Mouse (Mus musculus): ENCODE measurements around the gene Fam219a.

Fam219a gene

DNA sequence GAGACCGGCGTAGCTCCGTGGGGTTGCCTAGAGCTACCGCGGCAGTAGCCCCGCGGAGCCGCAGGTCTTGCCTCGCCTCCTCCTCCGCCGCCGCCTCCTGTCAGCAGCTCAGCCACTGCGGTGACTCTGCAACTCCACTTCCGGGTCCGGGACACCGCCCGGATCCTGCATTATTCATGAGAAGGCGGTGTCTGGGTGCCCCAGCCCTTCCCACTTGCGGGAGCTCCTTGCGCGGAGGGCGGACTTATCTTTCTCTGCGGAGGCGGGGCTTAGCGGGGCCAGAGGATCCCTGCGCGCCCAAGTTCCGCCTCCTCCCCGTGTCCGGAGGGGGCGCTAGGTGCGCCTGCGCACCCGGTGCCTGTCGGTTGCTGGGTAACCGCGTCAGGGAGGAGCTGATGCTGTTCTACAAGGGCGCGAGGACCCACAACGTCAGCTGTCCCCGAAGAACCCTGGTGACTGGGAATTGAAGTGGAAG is at the start of gene Fam219a, which contains the start of gene Dnaic1:
Fam219a (minus strand) TSS at position 128 of the 475 bp plus-strand sequence.
Dnaic1 (plus strand) TSS at position 365 of the 475 bp plus-strand sequence.
- DNase-seq (ENCODE audit: low spot score): peak; percentile 99

DNA sequence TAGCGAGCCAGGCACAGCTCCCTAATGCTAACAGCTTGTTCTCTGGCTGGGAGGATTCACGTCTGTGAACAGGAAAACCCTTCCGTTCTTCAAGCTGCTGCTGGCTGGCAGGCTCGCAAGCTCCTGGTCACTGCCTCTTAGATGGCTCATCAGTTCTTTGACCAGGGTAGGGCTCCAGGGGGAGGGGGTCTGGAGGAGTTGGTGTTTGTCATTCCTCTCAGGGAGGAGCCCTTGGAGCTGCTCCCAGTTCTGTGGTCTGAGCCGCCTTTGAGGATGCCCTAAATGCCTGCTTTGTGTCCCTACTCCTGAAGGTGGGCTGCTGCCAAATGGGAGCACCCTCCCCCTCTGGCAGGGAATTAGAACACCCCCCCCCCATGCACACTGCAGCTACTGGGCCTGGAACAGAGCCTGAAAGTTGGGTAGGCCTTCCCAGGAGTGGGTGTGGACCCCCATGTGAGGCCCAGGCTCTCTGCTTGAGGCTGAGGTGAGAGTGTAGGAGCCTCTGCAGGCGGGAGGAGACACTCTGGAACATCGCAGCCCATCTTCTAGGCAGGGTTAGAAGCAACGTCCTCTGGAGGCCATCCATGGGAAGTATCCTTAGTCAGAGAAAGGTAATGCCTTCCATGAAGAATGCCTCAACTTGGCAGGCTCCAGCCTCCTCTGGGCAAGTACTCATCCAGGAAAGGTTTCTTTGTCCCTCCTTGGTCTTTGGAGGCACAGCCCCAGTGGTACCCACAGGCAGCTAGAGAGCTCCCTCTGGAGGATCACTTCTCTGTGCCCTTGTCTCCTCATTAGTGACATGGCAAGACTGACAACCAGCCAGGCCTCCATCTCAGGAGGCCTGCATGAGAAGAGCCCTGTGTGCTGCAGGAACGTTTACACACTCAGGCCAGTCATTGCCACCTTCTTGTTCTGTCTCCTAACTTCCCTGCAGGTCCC is 46.6 kb upstream of the Fam219a start:
- no peak for DNase-seq (ENCODE audit: low spot score)

DNA sequence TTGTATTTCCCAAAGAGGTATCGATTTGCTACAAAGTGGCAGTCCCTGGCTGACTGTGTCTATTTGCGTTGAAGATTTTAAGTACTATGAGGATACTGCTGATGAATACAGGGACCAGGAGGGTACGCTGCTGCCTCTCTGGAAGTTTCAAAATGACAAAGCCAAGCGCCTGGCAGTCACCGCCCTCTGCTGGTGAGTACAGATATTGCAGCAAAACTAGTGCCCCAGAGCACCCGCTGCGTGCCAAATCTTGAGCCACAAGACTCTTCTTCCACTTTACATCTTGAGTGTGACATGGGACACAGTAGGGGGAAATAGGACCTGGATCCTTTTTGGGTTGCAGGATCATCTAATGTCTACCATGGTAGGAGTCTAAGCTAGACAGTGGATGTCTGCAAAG is 44.8 kb upstream of the Fam219a start:
- peak; percentile 91 for DNase-seq (ENCODE audit: low spot score)

DNA sequence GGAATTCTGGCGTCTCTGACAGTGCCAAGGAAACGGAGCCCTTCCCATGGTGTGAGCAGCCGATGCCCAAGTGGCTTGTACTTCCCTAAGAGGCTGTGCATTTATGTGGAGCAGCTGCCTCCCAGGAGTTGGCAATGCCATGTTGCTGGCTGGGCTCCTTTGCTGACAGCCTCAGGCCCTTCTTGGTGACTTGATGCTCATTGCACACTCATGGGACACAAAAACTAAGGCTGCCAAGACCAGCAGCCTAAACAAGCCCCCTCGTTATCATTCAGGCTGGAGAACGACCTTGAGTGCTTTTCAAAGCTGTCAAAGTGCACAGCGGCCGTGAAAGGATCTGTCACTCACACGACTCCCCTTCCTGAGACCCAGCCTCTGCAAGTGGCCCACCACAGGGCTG is 42.8 kb upstream of the Fam219a start:
- peak; percentile 46 for DNase-seq (ENCODE audit: low spot score)

DNA sequence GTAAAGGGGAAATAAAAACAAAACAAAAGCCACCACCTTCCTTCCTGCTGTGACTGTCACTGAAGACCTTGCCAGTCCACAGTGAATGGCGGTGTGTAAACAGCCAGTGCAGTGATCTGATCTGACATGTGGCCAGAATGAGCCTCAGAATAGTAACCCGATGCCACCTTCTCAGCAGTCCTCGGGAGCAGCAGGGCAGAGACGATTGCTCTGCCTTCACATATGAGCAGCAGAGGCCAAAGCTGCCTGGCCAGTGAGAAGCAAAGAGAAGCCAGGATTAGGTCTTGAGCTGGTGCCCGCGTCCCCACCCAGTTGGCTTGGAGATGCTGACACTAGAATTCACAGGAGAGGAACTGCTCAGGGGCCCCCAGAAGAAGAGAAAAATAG is 41.2 kb upstream of the Fam219a start:
- DNase-seq (ENCODE audit: low spot score): no peak

DNA sequence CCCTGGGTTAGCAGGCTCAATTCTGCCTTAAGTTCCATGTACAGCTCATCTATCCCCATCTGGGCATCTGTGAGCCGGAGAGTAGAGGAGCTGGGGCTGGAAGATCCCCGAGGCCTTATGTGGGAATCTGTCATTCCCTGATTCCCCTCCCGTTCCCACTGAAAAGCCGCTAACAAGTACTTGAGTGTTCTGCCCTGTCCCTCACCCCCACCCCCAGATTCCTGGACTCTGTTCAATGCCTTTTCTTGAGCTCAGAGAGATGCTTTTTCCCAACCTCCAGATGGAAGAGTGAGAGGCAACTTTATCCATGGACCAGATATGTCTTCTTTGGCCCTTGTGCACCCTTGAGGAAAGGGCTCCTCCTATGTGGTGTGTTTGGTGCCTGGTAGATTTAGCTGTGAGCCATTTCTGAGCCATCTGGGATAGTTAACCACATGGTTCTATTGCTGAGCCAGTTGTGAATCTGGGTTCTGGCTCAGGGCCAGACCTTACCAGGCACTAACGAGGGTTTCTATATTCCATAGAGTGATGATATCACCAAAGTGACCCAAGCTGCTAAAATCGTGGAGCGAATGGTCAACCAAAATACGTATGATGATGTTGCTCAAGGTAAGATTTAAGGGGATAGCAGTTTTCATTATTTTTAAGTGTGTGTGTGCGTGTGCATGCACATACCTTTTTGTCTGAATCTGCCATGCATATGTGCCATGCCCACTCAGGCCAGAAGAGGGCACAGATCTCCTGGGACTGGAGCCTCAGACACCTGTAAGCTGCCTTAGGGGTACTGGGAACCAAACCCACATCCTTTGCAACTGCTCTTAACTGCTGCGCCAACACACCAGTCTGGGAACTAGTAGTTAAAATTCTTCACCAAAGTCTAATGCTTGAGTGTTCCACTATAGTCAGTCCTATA is 40.6 kb upstream of the Fam219a start:
- no peak for DNase-seq (ENCODE audit: low spot score)

DNA sequence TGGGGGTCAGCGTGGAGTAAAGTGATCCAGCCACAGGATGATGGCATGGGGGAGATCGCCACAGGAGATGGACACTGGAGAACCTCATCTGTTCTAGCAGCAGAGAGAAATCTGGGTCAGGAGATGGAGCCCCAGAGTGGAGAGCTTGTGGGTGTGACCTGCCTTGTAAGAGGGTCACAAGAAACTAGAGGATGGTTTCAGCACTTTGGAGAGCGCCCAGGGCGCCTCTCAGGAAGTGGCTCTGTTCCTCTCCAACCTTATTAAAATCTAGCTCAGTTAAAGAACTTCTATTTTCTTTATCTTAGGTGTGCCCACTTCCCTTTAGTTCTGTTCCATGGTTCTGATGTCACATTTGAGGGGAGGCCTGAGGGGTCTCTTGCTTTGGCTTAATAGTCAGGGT is 37.4 kb upstream of the Fam219a start:
- peak; percentile 83 for DNase-seq (ENCODE audit: low spot score)

DNA sequence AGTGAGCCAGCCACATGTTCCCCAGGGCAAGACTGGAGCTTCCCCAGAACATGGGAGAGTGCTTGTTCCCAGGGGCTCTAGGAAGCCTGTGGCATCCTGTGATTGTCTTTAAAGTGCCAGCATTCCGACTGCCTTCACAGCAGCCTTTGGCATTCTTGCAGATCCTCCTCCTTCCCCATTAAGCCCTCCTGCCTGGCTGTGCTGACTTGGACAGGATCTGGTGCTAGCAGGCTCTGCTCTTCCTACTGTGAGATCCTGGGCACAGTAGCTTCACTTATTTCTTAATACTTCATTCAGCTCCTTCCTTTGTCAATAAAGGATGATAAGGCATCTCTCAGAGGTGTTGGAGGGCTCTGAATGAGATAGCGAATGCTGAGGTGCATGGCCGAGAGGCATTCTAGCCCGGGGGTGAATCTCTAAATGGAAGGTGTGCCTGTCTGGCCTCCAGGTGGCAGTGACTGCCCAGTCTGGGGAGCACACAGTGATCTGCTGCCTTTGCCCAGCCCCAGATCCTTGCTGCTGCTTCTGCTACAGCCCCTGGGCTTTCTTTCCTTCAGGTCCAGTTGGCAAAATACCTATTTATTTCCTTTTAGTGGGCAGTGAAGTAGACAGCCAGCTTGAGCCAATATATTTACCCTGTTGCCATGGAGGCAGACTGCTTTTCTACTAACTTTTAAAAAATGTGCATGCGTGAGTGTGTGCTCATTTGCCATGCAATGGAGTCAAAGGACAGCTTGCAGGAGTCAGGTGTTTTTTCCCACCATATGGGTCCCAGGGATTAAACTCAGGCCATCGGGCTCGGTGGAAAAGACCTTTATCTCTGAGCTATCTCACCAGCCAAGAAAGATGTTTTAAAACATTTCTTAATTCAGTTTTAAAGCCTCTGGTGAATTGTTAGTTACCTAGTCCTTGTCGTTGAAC is 35.4 kb upstream of the Fam219a start:
- DNase-seq (ENCODE audit: low spot score): peak; percentile 42

DNA sequence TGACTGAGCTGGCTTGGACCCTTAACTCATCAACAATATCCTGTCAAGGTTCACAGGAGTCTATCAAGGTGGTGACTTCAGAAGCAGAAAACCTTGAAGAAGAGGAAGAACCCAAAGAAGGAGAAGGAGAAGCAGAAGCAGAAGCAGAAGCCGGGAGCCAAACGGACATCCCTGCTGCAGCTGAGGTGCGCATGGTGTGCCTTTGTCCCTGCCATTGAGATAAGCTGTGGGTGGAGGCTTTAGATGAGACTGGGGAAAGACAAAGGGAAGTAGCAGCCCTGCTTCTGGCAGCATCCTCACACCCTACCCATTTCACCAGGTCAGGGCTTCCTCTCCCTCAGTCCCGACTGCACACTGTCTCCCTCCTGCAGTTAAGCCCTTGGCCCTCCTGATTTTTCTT is 33.5 kb upstream of the Fam219a start:
- DNase-seq (ENCODE audit: low spot score): no peak

DNA sequence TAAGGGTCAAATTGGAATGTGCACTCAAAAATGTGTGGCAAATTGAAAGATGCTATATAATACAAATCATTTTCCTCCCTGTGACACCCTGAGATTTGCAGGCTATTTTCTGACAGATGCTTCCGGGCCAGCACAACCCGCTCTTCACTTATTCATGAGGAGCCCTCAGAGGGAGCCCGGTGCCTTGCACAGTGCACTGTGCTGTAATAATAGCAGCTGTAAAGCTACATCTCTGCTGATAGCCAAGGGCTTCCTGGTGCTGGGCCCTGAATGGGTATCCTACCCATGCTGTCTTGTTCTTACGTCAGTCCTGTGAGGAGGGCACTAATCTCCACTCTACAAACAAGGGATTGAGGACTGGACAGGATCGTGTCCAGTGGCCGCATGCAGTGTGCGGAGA is 14.0 kb upstream of the Fam219a start:
- DNase-seq (ENCODE audit: low spot score): no peak

DNA sequence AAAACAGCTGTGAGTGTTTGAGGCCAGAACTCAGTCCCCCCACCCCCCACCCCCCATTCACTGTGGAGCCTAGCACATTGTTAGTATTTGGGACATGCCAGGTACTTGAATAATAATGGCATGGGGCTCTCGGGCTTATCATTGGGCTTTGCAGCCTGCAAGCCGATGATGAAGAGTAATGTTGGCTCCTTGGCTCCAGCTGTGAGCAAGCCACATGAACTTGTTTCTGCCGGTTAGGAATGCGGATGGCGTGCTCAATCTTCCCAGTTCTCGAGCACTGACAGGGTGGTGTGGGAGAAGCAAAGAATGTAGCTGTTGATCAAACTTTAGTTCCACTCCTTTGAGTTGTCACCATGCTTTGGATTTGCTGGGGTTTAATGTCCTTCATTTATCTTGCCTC is 6.6 kb upstream of the Fam219a start:
- peak; percentile 60 for DNase-seq (ENCODE audit: low spot score)

DNA sequence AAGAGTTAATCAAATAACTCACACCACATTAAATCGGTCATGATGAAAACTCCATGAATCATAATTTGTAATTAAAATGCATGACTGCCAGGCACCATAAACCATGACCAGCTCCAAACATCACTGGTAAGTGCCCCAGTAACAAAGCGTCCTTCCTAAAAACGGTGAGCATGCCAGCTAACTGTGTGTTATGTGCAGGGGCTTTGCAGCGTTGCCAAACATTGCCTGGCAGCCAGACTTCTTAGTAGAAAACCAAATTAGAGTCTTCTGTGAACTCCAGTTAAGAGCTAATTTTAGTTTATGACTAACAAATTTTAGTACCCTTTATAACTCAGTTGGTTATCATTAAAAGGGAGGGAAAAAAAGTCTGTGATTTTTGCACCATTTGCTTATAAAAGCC is 4.2 kb upstream of the Fam219a start:
- DNase-seq (ENCODE audit: low spot score): no peak

DNA sequence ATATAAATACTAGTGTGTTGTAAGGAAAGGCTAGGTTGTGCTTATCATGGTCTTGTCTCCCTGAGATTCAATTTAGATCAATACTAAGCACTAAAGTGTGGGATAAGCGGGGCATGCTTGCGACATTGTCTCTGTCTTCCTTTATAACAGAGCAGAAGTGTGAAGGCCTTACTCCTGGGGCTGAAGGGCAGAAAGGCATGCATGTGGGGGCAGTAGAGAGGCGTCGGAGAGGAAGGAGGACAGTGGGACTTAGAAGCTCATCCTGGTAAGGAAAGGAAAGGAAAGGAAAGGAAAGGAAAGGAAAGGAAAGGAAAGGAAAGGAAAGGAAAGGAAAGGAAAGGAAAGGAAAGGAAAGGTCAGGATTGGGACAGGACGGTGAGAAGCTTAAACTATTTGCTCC is 2.2 kb upstream of the Fam219a start:
- peak; percentile 46 for DNase-seq (ENCODE audit: low spot score)

DNA sequence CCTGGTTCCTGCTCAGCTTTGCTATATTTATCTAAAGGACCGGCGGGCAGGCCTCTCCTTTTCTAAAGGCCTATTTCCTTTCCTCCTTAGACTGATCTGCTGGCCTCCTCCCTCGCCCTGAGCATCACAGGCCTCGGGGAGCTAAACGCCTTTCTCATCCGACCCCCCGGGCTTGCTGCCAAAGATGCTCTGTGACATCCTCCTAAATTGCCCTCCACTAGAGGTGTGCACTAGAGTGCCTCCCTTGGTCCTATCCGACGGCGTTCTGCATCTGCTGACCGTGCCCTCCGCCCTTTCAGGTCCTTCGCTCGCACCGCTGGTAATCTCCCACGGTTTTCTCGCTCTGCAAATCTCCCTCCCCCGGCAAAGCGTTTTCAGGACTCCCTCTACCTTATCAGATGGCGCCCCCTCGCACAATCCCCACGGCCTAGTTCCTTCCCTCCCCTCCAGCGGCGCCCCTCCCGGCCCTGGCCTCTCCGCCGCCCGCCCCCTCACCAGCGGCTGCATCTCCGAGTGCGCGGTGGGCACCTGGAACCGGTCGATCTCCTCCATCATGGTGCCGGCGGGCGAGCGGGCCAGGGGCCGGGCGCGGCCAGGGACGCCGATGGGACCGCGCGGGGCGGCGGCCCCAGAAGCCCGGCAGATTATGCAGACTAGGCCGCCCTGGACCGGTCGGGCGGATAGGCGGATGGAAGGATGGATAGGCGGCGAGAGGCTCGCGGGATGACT is 492 bp downstream of the Fam219a start:
- DNase-seq (ENCODE audit: low spot score): peak; percentile 35

DNA sequence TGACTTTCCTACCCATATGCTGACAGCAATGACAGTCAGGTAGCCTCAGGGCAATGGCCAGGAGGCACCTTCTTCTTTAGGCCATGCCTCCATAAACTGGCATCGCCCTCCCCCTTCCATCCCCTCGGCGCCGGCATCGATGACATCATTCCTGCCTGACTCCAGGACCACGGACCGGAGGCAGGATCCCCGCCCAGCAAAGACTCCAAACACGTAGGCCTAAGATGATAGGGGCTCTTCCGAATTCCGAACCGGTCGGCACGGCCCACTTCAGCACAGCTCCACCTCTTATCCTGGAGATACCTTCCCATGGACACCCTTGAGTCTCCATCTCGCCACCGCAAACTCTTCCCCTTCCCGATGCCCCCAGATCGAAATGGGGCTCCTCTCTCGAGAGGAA is 1.1 kb downstream of the Fam219a start:
- peak; percentile 13 for DNase-seq (ENCODE audit: low spot score)

DNA sequence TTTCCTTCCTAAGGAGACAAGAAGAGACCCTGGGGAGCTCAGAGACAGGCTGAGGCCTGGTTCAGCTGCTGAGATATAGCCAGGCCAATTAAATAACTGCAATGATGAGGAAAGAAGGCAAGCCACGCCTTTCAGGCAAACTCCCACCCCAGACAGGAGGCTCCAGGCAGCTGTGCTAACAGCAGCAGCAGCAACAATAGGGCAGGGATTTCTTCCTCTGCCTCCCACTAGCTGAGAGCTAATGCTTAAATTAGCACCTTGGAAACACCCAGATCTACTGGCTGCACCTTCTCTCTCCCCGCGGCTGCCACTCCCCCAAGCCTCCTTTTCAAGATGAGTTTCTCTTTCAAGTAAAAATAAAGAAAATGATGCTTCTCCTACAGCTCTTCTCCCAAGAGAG is 3.2 kb downstream of the Fam219a start:
- DNase-seq (ENCODE audit: low spot score): no peak

DNA sequence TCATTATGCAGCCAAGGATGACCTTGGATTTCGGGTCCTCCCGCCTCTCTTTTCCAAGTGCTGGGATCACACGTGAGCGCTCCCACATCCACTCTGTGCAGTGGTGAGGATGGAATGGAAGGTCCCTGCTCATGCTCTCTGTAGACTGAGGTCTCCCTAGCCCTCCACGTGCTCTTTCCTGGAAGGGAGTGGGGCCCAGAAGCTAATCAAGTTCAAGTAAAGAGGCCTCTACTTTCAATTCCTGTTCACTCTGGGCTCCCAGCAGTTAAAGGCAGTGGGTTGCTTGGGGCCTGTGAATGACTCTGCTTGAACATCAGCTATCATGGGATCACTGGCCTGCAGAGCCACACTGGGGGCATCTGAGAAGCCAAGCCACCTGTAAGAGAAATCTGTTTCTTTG is 6.0 kb downstream of the Fam219a start:
- no peak for DNase-seq (ENCODE audit: low spot score)

DNA sequence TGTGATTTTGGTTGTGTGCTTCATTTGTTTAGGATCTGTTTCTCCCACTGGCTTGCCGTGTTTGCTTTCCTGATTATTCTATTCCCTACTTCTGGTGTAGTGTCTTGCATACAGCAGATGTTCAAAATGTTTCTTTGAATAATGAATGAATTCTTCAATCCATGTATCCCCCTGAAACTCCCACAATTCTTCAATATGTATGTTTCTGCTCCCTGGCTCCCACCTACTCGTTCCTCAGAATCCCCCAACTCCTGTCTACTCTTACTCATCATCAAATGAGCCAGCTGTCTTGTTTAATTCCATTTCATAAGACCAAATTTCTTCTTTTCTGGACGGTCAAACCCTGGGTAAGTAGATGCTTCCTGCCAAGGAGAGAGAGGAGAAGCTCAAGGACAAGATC is 12.2 kb downstream of the Fam219a start:
- DNase-seq (ENCODE audit: low spot score): no peak

DNA sequence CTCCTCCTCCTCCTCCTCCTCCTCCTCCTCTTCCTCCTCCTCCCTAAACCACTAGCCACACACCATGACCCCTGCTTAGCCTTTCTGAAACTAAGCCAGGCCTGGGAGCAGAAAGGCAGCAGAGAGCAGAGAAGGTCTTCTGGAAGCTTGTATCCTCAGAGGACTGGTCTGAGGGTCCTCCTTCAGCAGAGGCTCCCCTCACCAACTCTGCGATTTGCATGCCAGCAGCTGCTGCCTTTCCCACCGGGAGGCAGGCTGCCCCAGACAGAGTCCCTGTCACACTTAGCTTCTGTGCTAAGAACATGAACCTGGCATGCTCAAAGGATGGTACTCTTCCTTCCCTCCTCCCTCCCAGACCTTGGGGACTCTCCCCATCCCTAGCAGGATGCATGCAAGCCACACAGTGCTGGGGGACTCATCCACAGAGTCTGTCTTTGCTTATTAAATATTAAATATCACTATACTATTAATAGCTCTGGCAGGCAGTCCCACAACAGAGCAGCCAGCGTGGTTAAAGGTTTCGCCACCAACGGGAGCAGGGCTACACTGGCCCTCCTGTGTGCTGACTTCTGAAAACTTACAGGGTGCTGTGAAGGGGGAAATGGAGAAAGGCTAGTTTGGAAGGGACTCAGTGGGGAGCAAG is 12.9 kb downstream of the Fam219a start:
- DNase-seq (ENCODE audit: low spot score): no peak

DNA sequence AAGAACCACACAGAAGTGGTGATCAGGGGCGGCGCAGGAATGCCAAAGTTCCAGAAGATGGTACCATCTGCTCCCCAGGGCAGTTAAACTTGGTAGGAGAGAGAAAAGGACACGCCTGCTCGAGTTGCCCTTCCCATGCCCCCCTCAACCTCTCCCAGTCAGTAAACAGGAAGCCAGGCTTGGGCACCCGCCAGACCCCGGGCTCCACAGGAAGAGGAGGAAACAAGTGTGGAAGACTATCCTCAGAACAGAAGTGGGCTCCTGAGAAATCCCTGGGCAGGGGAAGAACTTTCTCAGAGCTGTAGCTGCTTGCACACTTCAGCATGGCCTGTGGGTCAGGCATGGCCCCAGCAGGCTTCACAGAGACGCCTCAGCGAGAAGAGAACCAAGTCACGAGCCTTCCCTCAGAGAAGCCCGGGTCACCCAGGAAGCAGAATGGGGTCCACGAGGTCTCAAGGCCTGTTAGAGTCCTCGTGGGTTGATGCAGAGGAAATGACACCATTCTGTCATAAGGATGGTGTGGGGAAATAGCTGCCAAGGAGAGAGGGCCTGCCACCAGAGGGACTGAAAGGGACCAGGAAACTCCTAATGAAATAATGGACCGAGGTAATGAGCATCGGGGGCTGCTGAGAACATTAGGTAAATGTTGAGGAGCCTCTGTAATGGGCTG is 14.2 kb downstream of the Fam219a start:
- no peak for DNase-seq (ENCODE audit: low spot score)
